Mouse (Mus musculus) CH12.LX (cell line): ENCODE measurements at regions not wholly inside any gene's neighbourhood (a gene's known extent, or its start where the extent isn't known, plus 50 kb on each side); places are given as distances from the start of the nearest gene placed in this dataset.

Experiments used
- DNase-seq: peaks from one replicate; pipeline ENCODE4 v3.0.0-alpha.2; 2013; ENCODE audit errors: extremely low read depth
- H3K27ac ChIP-seq: 2 replicates; pipeline ENCODE4 v1.5.1; 2012; ENCODE audit warnings: low read depth, mild to moderate bottlenecking, control low read depth, moderate library complexity; ENCODE audit not compliant: insufficient read depth
- H3K27me3 ChIP-seq: replicated peaks from 2 replicates; pipeline ENCODE3; 2012; ENCODE audit warnings: inconsistent platforms
- H3K36me3 ChIP-seq, 2 experiments: replicated peaks in 1 of 2; 2 replicates each; pipeline versions ENCODE3 to v1.6.1; 2012; ENCODE audit warnings: inconsistent platforms in 1 of 2, low read length in 1 of 2, mild to moderate bottlenecking in 1 of 2, mixed read lengths in 1 of 2, moderate library complexity in 1 of 2; ENCODE audit not compliant: control insufficient read depth in 1 of 2, insufficient read depth in 1 of 2
- H3K4me1 ChIP-seq, 2 experiments: 2 replicates each; pipeline ENCODE4 v1.6.1; 2012; ENCODE audit warnings: inconsistent platforms in 1 of 2, moderate library complexity in 1 of 2; ENCODE audit not compliant: insufficient read depth in 2 of 2, control insufficient read depth in 1 of 2
- H3K4me2 ChIP-seq: 2 replicates; pipeline ENCODE4 v1.6.1; 2012; ENCODE audit warnings: low read depth, mild to moderate bottlenecking, control low read depth; ENCODE audit not compliant: poor library complexity, insufficient read depth, severe bottlenecking
- H3K4me3 ChIP-seq, 3 experiments: fragments of 150-350 bp in 1 of 3; sonication (generic) in 1 of 3; replicated peaks in 1 of 3; 2 replicates each; pipeline versions ENCODE3 to v1.5.1; 2011 to 2012; ENCODE audit warnings: low read depth in 2 of 3, low read length in 2 of 3, mild to moderate bottlenecking in 2 of 3, moderate library complexity in 2 of 3, control low read depth in 1 of 3, improper control_type of control experiment in 1 of 3, inconsistent platforms in 1 of 3, mixed read lengths in 1 of 3; ENCODE audit not compliant: poor library complexity in 1 of 3
- H3K79me2 ChIP-seq: replicated peaks from 2 replicates; pipeline ENCODE4 v1.6.1; 2012; ENCODE audit warnings: mild to moderate bottlenecking, moderate library complexity; ENCODE audit not compliant: control insufficient read depth, poor library complexity, insufficient read depth, severe bottlenecking; ENCODE audit errors: extremely low read depth
- H3K9ac ChIP-seq: 2 replicates; pipeline ENCODE4 v1.6.1; 2012; ENCODE audit warnings: low read depth, mild to moderate bottlenecking, control low read depth, moderate library complexity; ENCODE audit not compliant: insufficient read depth
- H3K9me3 ChIP-seq: replicated peaks from 2 replicates; pipeline ENCODE3; 2012; ENCODE audit warnings: low read length, inconsistent platforms, mixed read lengths
- BHLHE40 ChIP-seq: IDR thresholded peaks from 2 replicates; pipeline ENCODE4 v1.6.1; 2011; ENCODE audit warnings: mild to moderate bottlenecking, low read depth, low read length, improper control_type of control experiment
- CTCF ChIP-seq, 2 experiments: IDR thresholded peaks in 1 of 2; conservative IDR thresholded peaks in 1 of 2; 2 replicates each; pipeline ENCODE4 v1.5.1; 2011 to 2012; ENCODE audit warnings: low read depth in 2 of 2, low read length in 2 of 2, improper control_type of control experiment in 1 of 2, inconsistent platforms in 1 of 2, mild to moderate bottlenecking in 1 of 2, moderate library complexity in 1 of 2
- E2F4 ChIP-seq: IDR thresholded peaks from 2 replicates; pipeline ENCODE4 v1.6.1; 2011; ENCODE audit warnings: low read depth, low read length, improper control_type of control experiment; ENCODE audit not compliant: insufficient replicate concordance
- EP300 ChIP-seq: IDR thresholded peaks from 2 replicates; pipeline ENCODE4 v1.6.1; 2011; ENCODE audit warnings: low read length, improper control_type of control experiment
- ETS1 ChIP-seq: conservative IDR thresholded peaks from 2 replicates; pipeline ENCODE4 v1.6.1; 2012; ENCODE audit warnings: low read depth, mild to moderate bottlenecking, inconsistent platforms, low read length, improper control_type of control experiment, moderate library complexity
- HCFC1 ChIP-seq: IDR thresholded peaks from 2 replicates; pipeline ENCODE4 v1.6.1; 2012; ENCODE audit warnings: low read depth, mild to moderate bottlenecking, inconsistent platforms, low read length, improper control_type of control experiment
- IRF4 ChIP-seq: IDR thresholded peaks from 2 replicates; pipeline ENCODE4 v1.6.1; 2014; ENCODE audit warnings: low read depth, mild to moderate bottlenecking, inconsistent platforms, low read length, improper control_type of control experiment
- JUN ChIP-seq: IDR thresholded peaks from 2 replicates; pipeline ENCODE4 v1.6.1; 2011; ENCODE audit warnings: low read depth, mild to moderate bottlenecking, low read length, improper control_type of control experiment, moderate library complexity; ENCODE audit not compliant: insufficient read depth
- JUND ChIP-seq: conservative IDR thresholded peaks from 2 replicates; pipeline ENCODE4 v1.6.1; 2011; ENCODE audit warnings: low read depth, low read length, improper control_type of control experiment
- KAT2A ChIP-seq: IDR thresholded peaks from 2 replicates; pipeline ENCODE4 v1.6.1; 2012; ENCODE audit warnings: low read length, improper control_type of control experiment, inconsistent platforms; ENCODE audit not compliant: insufficient replicate concordance
- MAX ChIP-seq: IDR thresholded peaks from 2 replicates; pipeline ENCODE4 v1.6.1; 2011; ENCODE audit warnings: low read length, improper control_type of control experiment
- MAZ ChIP-seq: IDR thresholded peaks from 2 replicates; pipeline ENCODE4 v1.6.1; 2012; ENCODE audit warnings: low read depth, mild to moderate bottlenecking, inconsistent platforms, low read length, improper control_type of control experiment, moderate library complexity
- MEF2A ChIP-seq: IDR thresholded peaks from 2 replicates; pipeline ENCODE4 v1.6.1; 2014; ENCODE audit warnings: low read depth, mild to moderate bottlenecking, inconsistent platforms, low read length, improper control_type of control experiment, borderline replicate concordance
- MXI1 ChIP-seq: IDR thresholded peaks from 2 replicates; pipeline ENCODE4 v1.6.1; 2011; ENCODE audit warnings: mild to moderate bottlenecking, low read depth, low read length, improper control_type of control experiment
- MYC ChIP-seq: IDR thresholded peaks from 2 replicates; pipeline ENCODE4 v1.6.1; 2011; ENCODE audit warnings: low read depth, mild to moderate bottlenecking, improper control_type of control experiment, low read length
- NELFE ChIP-seq: IDR thresholded peaks from 2 replicates; pipeline ENCODE4 v1.6.1; 2011; ENCODE audit warnings: low read depth, low read length, improper control_type of control experiment
- NRF1 ChIP-seq: IDR thresholded peaks from 2 replicates; pipeline ENCODE4 v1.6.1; 2014; ENCODE audit warnings: low read depth, mild to moderate bottlenecking, inconsistent platforms, low read length, improper control_type of control experiment, moderate library complexity
- PAX5 ChIP-seq: IDR thresholded peaks from 2 replicates; pipeline ENCODE4 v1.6.1; 2012; ENCODE audit warnings: low read length, inconsistent platforms, mixed read lengths
- POLR2A ChIP-seq: IDR thresholded peaks from 2 replicates; pipeline ENCODE4 v1.6.1; 2011; ENCODE audit warnings: low read depth, mild to moderate bottlenecking, improper control_type of control experiment, low read length
- POLR2AphosphoS2 ChIP-seq: IDR thresholded peaks from 2 replicates; pipeline ENCODE4 v1.6.1; 2011; ENCODE audit warnings: low read depth, low read length, improper control_type of control experiment
- RAD21 ChIP-seq: IDR thresholded peaks from 2 replicates; pipeline ENCODE4 v1.6.1; 2011; ENCODE audit warnings: low read depth, mild to moderate bottlenecking, low read length, improper control_type of control experiment, moderate library complexity
- RCOR1 ChIP-seq: conservative IDR thresholded peaks from 2 replicates; pipeline ENCODE4 v1.6.1; 2012; ENCODE audit warnings: low read depth, mild to moderate bottlenecking, inconsistent platforms, low read length, improper control_type of control experiment
- SMC3 ChIP-seq: IDR thresholded peaks from 2 replicates; pipeline ENCODE4 v1.6.1; 2011; ENCODE audit warnings: low read depth, low read length, improper control_type of control experiment
- TCF12 ChIP-seq: IDR thresholded peaks from 2 replicates; pipeline ENCODE4 v1.6.1; 2014; ENCODE audit warnings: low read depth, mild to moderate bottlenecking, inconsistent platforms, low read length, improper control_type of control experiment
- USF1 ChIP-seq: IDR thresholded peaks from 2 replicates; pipeline ENCODE4 v1.6.1; 2014; ENCODE audit warnings: low read depth, mild to moderate bottlenecking, inconsistent platforms, low read length, improper control_type of control experiment
- ZKSCAN1 ChIP-seq: IDR thresholded peaks from 2 replicates; pipeline ENCODE4 v1.6.1; 2012; ENCODE audit warnings: low read depth, inconsistent platforms, low read length, improper control_type of control experiment, borderline replicate concordance
- ZMIZ1 ChIP-seq: IDR thresholded peaks from 2 replicates; pipeline ENCODE4 v1.6.1; 2012; ENCODE audit warnings: low read depth, mild to moderate bottlenecking, inconsistent platforms, low read length, improper control_type of control experiment
- ZNF384 ChIP-seq: IDR thresholded peaks from 2 replicates; pipeline ENCODE4 v1.6.1; 2012; ENCODE audit warnings: low read depth, low read length, improper control_type of control experiment, inconsistent platforms
- dilution Hi-C: fragments of 300-500 bp; cut with MboI; formaldehyde crosslinking; loops from 2 replicates; pipeline ENCODE4 v1.14.3; 2020; ENCODE audit warnings: low sequenced_read_pairs; ENCODE audit not compliant: extremely low pct_unique_long_range_greater_than_20kb, extremely low pct_ligation_motif_present
- in situ Hi-C: fragments of 300-500 bp; cut with MboI; formaldehyde crosslinking; loops from 3 replicates; pipeline ENCODE4 v1.14.3; 2019; ENCODE audit warnings: low sequenced_read_pairs, low pct_ligation_motif_present, low pct_unique_long_range_greater_than_20kb, mixed read lengths

DNA sequence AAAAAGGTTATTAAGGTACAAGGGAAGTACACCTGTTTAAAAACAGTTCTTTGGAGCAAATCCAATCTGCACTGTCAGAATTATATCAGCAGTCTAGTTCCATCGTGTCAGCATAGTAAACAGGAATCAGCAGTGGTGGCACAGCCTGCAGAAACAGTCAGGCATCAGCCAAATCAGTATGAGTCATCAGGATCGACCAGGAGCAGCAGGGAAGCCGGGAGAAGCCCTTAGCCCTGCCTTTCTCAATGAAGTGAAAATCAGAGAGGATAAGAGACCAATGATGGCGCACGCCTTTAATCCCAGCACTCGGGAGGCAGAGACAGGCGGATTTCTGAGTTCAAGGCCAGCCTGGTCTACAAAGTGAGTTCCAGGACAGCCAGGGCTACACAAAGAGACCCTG lies 118.3 kb upstream of the Gnai1 start:
- dilution Hi-C loops: no loop called here
- in situ Hi-C loops: no loop called here
- no peaks in the 10 kb centered on the region for H3K27me3 ChIP-seq
- no peak overlapping the region for H3K4me2 ChIP-seq
- TF ChIP-seq TCF12 (no peak), POLR2A (no peak), E2F4 (no peak), ZNF384 (no peak), POLR2AphosphoS2 (no peak), HCFC1 (no peak), EP300 (no peak), USF1 (no peak), RCOR1 (no peak), MAZ (no peak), MXI1 (no peak), MAX (no peak), CTCF (conservative IDR thresholded peaks at IDR 0.05 in 1 of 2, IDR thresholded peaks at IDR 0.05 in 1 of 2; ENCODE audit: low read depth in 2 of 2, low read length in 2 of 2) (no peak), SMC3 (no peak), BHLHE40 (no peak), ETS1 (no peak), IRF4 (no peak), KAT2A (no peak), MEF2A (no peak)
- H3K9me3 ChIP-seq: no peaks in the 10 kb centered on the region
- no peaks in the 10 kb centered on the region for H3K79me2 ChIP-seq
- H3K4me1 ChIP-seq: peaks cover 0 to under 1% of the 10 kb centered on the region in 2 experiments; a peak in 1 of 4 replicates
- DNase-seq: no peak
- no peak overlapping the region for H3K27ac ChIP-seq
- H3K36me3 ChIP-seq: no peaks in the 10 kb centered on the region
- H3K9ac ChIP-seq: no peak overlapping the region
- H3K4me3 ChIP-seq: no peak overlapping the region

DNA sequence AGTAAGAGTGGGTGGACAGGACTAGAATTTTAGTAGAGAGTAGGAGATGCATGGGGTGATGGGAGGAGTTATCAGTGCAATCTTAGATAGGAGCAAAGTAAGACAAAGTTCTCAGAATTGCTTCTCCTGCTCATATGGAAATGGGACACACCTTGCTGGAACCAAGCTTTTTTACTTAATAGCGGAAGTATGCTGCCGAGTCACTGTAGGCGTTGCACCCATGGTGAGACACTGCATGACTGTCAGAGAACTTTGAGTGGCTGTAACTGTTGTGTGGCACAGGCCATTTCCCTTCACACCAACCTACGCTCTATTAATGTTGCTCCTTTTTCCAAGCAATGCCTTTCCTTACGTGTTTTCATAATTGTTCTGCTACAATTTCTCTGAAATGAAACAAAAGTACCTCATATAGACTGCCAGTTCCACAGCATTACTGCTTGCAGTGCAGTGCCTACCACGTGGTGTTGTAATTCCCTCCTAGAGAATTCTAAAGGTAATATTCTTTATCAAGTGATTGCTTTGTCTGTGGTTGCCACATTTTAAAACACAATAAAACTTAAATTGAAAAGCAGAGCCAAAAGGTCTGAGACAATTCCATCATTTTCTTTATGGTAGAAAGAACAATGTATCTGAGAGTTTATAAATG lies 117.3 kb upstream of the Gnai1 start:
- no peak overlapping the region for H3K9ac ChIP-seq
- dilution Hi-C loops (no loop called here), in situ Hi-C loops (no loop called here)
- no peaks in the 10 kb centered on the region for H3K27me3 ChIP-seq
- H3K4me1 ChIP-seq: peaks cover 0 to 4% of the 10 kb centered on the region in 2 experiments; a peak in 2 of 4 replicates
- no peaks in the 10 kb centered on the region for H3K79me2 ChIP-seq
- H3K9me3 ChIP-seq: no peaks in the 10 kb centered on the region
- no peak overlapping the region for H3K4me2 ChIP-seq
- H3K27ac ChIP-seq: no peak overlapping the region
- DNase-seq: no peak
- no peak overlapping the region for H3K4me3 ChIP-seq
- no peaks in the 10 kb centered on the region for H3K36me3 ChIP-seq
- no peak for TF ChIP-seq PAX5
- TF ChIP-seq RAD21: no peak
- no peak for TF ChIP-seq JUN
- no peak for TF ChIP-seq USF1
- no peak for TF ChIP-seq SMC3
- no peak for TF ChIP-seq E2F4
- TF ChIP-seq MAX: no peak
- TF ChIP-seq IRF4: no peak
- no peak for TF ChIP-seq NRF1
- no peak for TF ChIP-seq MYC
- TF ChIP-seq ZKSCAN1: no peak
- TF ChIP-seq NELFE: no peak
- no peak for TF ChIP-seq JUND
- no peak for TF ChIP-seq ZMIZ1
